Mouse (Mus musculus): ENCODE results near the gene Kdelr2. TPM values are rescaled to one million over a fixed set of nuclear protein-coding genes. Genes with fewer than 3 reads are reported as not detected.
A peak's percentile ranks its signal among the peaks of the same experiment; 100 is the strongest.

Gene Kdelr2
- total RNA-seq, 1 experiment = 172 TPM

DNA sequence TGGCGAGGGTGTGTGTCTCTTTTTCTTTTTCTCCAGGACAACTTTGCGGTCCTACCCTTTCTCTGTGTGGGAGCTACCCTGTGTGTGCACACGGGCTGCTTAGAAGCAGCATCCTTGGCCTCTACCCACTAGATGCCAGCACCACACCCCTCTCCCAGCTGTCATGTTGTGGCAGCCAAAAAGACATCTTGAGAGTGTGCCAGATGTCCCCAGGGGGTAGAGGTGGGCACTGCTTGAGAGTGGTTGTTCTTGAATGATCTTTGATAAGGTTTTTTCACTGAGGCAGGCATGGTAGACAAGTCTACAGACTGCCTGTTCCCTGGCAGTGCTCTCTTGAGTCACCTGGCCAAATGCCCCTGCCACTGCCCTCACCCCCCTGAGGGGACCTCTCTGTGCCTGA lies 35.7 kb upstream of the Kdelr2 start:
- TF ChIP-seq ZNF384 (IDR thresholded peaks at IDR 0.05; ENCODE audit: low read depth, low read length) (no peak), MAFK (IDR thresholded peaks at IDR 0.05; ENCODE audit: insufficient read depth, low read depth, low read length) (no peak), ZC3H11A (IDR thresholded peaks at IDR 0.05; ENCODE audit: borderline replicate concordance, low read depth, low read length) (no peak), CHD2 (IDR thresholded peaks at IDR 0.05; ENCODE audit: low read depth, low read length) (no peak), HCFC1 (IDR thresholded peaks at IDR 0.05; ENCODE audit: borderline replicate concordance, insufficient read depth, low read length) (no peak)
- Histone ChIP-seq H3K27ac (ENCODE audit: insufficient read depth, low read depth, low read length, poor library complexity, severe bottlenecking) (no peak overlapping the region), H3K36me3 (ENCODE audit: control insufficient read depth, insufficient read depth, low read length, poor library complexity, severe bottlenecking) (no peaks in the 10 kb centered on the region), H3K4me1 (ENCODE audit: control insufficient read depth in 2 of 2, insufficient read depth in 2 of 2, low read length in 2 of 2, poor library complexity in 1 of 2) (peaks cover 0 to 5% of the 10 kb centered on the region in 2 experiments; a peak in 1 of 4 replicates), H3K9ac (ENCODE audit: insufficient read depth, low read depth, low read length, poor library complexity, severe bottlenecking) (no peak overlapping the region), H3K4me3 (ENCODE audit: insufficient read depth in 1 of 2, low read depth in 1 of 2, low read length in 2 of 2, poor library complexity in 1 of 2, severe bottlenecking in 1 of 2) (no peak overlapping the region), H3K9me3 (ENCODE audit: control insufficient read depth, insufficient read depth, low read depth, low read length) (no peaks in the 10 kb centered on the region)
- DNase-seq (ENCODE audit: low read depth, low spot score) = no peak
- in situ Hi-C loops (cut with MboI; ENCODE audit: low sequenced_read_pairs in 2 of 2, unreplicated experiment in 2 of 2) = no loop called here

DNA sequence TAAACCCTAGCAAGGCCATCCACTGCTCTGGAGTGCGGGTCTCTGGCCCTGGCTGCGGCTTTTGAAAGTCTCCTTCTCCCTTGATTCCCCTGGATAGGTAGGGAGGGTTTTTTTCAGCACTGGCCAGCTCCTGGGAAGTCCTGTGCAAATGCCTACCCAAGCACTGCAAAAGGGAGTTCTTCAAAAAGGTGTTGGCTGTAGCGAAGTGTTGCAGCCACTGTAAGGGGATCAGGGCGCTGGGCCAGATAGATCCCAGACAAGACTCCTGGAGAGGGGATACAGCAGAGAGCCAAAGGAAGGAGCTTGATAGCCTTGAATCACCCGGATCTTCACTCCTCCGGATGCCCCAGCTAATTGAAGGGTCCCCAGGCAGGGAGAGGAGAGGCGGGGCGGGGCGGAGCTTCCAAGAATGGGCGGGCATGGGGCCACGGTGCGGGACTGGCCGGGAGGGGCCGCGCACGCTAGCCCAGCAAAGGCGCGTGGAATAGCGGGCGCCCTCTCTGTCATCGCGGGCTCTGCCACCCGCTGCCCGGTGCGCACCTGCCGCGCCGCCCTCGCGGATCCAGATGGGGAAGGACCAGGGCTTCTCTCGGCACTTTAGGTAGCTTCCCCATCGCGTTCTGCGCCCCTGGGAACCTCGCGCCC lies 33.9 kb upstream of the Kdelr2 start:
- DNase-seq (ENCODE audit: low read depth, low spot score) = no peak
- Histone ChIP-seq H3K9ac (ENCODE audit: insufficient read depth, low read depth, low read length, poor library complexity, severe bottlenecking) (no peak overlapping the region), H3K36me3 (ENCODE audit: control insufficient read depth, insufficient read depth, low read length, poor library complexity, severe bottlenecking) (no peaks in the 10 kb centered on the region), H3K9me3 (ENCODE audit: control insufficient read depth, insufficient read depth, low read depth, low read length) (no peaks in the 10 kb centered on the region), H3K4me1 (ENCODE audit: control insufficient read depth in 2 of 2, insufficient read depth in 2 of 2, low read length in 2 of 2, poor library complexity in 1 of 2) (no peaks in the 10 kb centered on the region), H3K4me3 (ENCODE audit: insufficient read depth in 1 of 2, low read depth in 1 of 2, low read length in 2 of 2, poor library complexity in 1 of 2, severe bottlenecking in 1 of 2) (peak overlapping the region; percentile 62 to 76), H3K27ac (ENCODE audit: insufficient read depth, low read depth, low read length, poor library complexity, severe bottlenecking) (no peak overlapping the region)
- TF ChIP-seq MAFK (IDR thresholded peaks at IDR 0.05; ENCODE audit: insufficient read depth, low read depth, low read length) (0 out of 2 replicates have a peak, but pooled peaks have one; percentile 13), HCFC1 (IDR thresholded peaks at IDR 0.05; ENCODE audit: borderline replicate concordance, insufficient read depth, low read length) (no peak)
- in situ Hi-C loops (cut with MboI; ENCODE audit: low sequenced_read_pairs in 2 of 2, unreplicated experiment in 2 of 2) = no loop called here

DNA sequence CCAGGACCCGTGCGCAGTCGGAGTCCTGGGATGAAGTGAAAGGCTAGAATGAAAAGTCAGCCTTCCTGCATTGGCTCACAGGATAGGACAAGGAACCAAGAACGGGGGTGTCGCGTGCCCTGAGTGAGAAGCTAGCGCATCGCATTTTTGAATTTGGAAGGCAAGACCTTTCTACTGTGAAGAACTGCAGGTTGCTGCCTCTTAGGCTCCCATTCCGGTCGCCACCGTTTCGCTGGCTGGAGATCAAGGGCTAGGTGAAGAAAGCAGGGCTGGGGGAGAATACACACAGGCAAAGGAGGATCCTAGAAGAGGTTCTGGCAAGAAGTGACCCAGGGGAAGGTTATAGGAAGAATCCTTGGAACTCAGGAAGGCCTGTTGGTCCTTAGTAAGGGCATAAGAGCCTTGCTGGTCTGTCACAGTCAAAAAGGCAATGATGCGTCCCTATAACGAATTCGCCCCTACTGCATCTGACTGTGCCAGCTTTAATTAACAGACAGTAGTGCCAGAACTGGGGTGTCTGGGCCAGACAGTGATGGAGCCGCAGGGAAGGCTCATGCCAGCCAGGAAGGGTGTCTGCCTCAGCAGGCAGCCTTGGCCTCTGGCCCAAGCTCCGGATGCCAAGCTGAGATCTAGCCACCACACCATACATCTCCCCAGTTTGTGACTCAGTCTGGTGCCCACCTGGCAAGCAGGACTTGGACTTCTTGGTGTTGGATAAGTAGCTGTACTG lies 33.1 kb upstream of the Kdelr2 start:
- Histone ChIP-seq H3K4me3 (ENCODE audit: insufficient read depth in 1 of 2, low read depth in 1 of 2, low read length in 2 of 2, poor library complexity in 1 of 2, severe bottlenecking in 1 of 2) (peak overlapping the region in 1 of 2 experiments; percentile 76; a peak in 3 of 4 replicates), H3K36me3 (ENCODE audit: control insufficient read depth, insufficient read depth, low read length, poor library complexity, severe bottlenecking) (no peaks in the 10 kb centered on the region), H3K9ac (ENCODE audit: insufficient read depth, low read depth, low read length, poor library complexity, severe bottlenecking) (no peak overlapping the region), H3K27ac (ENCODE audit: insufficient read depth, low read depth, low read length, poor library complexity, severe bottlenecking) (no peak overlapping the region), H3K4me1 (ENCODE audit: control insufficient read depth in 2 of 2, insufficient read depth in 2 of 2, low read length in 2 of 2, poor library complexity in 1 of 2) (no peaks in the 10 kb centered on the region; a peak in 1 of 4 replicates), H3K9me3 (ENCODE audit: control insufficient read depth, insufficient read depth, low read depth, low read length) (no peaks in the 10 kb centered on the region)
- in situ Hi-C loops (cut with MboI; ENCODE audit: low sequenced_read_pairs in 2 of 2, unreplicated experiment in 2 of 2) = no loop called here
- DNase-seq (ENCODE audit: low read depth, low spot score) = no peak
- no peak for TF ChIP-seq ZNF384 (IDR thresholded peaks at IDR 0.05; ENCODE audit: low read depth, low read length)
- TF ChIP-seq ZC3H11A (IDR thresholded peaks at IDR 0.05; ENCODE audit: borderline replicate concordance, low read depth, low read length) = no peak
- TF ChIP-seq HCFC1 (IDR thresholded peaks at IDR 0.05; ENCODE audit: borderline replicate concordance, insufficient read depth, low read length) = no peak
- no peak for TF ChIP-seq CHD2 (IDR thresholded peaks at IDR 0.05; ENCODE audit: low read depth, low read length)
- no peak for TF ChIP-seq MAFK (IDR thresholded peaks at IDR 0.05; ENCODE audit: insufficient read depth, low read depth, low read length)

DNA sequence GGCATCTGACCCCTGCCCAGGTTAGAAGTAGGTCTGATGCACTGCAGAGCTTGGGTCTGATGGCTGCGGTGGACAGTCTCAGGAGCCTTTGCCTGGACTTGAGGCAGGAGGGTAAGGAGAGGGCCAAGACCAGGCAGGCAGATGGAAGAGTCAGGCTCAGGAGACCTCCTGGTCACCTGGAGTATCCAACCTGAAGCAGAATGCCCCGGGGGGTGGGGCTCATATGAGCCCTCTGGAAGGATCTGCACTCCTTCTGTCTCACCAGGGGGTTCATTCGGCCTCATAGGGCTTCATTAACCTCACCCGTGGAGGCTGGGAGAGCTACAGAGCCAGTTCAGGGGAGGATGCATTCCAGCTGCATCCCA lies 32.5 kb upstream of the Kdelr2 start:
- Histone ChIP-seq H3K9ac (ENCODE audit: insufficient read depth, low read depth, low read length, poor library complexity, severe bottlenecking) (no peak overlapping the region), H3K4me3 (ENCODE audit: insufficient read depth in 1 of 2, low read depth in 1 of 2, low read length in 2 of 2, poor library complexity in 1 of 2, severe bottlenecking in 1 of 2) (no peak overlapping the region), H3K36me3 (ENCODE audit: control insufficient read depth, insufficient read depth, low read length, poor library complexity, severe bottlenecking) (no peaks in the 10 kb centered on the region), H3K9me3 (ENCODE audit: control insufficient read depth, insufficient read depth, low read depth, low read length) (no peaks in the 10 kb centered on the region), H3K27ac (ENCODE audit: insufficient read depth, low read depth, low read length, poor library complexity, severe bottlenecking) (no peak overlapping the region), H3K4me1 (ENCODE audit: control insufficient read depth in 2 of 2, insufficient read depth in 2 of 2, low read length in 2 of 2, poor library complexity in 1 of 2) (no peaks in the 10 kb centered on the region; a peak in 1 of 4 replicates)
- in situ Hi-C loops (cut with MboI; ENCODE audit: low sequenced_read_pairs in 2 of 2, unreplicated experiment in 2 of 2) = no loop called here
- no peak for TF ChIP-seq MAFK (IDR thresholded peaks at IDR 0.05; ENCODE audit: insufficient read depth, low read depth, low read length)
- DNase-seq (ENCODE audit: low read depth, low spot score) = no peak

Measured in ES-E14 (cell line).